Mouse (Mus musculus): ENCODE results near the gene B3galnt1. TPM values are rescaled to one million over a fixed set of nuclear protein-coding genes. Genes with fewer than 3 reads are reported as not detected.

B3galnt1 gene
- 32.4 and 35.8 TPM in 2 replicates for polyA plus RNA-seq (2015; fragmentation: Nextera tagmentation; extraction: Ambion mirVana)

DNA sequence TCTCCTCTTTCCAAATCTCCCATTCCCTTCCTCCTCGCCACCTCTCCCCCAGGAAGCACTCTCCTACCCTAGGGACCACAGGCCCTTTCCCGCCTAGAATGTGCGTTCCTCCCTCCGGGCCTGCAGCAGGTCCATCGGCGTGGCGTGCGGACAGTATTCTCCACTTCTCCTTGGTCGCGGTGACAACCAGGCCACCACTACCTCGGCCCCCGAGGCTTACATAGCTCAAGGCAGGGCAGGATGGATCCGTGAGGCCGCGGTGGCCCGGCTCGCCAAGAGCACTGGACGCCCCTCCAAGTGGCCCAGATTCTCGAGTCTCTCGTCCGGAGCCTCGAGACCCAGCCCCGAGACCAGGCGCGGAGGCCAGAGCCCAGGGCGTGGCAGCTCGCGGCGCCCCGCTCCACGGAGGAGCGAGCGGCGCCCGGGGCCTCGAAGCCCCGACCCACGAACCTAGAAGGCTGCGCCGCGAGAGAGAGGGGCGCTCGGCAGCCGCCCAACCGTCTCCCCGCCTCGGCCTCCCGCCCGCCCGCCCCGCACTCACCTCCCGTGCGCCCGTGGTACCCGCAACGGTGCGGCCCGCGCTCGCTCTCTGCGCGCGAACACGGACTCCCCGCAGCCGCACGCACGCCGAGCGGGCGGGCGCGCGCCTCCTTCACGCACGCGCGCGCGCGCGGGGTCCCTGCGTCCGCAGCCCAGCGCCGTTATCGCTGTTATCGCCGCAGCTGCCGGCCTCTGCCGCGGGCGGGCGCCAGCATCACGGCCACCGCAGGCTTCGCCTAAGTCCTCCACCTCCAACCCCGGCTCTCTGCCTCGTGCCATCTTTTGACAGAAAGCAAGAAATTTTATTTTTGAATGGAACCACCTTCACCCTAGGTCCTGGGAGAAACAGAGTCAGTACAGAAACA, at the start of gene B3galnt1:
Gene B3galnt1, minus strand, starts transcription at position 700 of the 905 bp plus-strand sequence.
- ATAC-seq (ENCODE audit: insufficient number of reproducible peaks, insufficient read depth, low FRiP score, low TSS enrichment, low read depth), result peak; percentile 59
- H3K27ac ChIP-seq, result peak within 1 kb of the TSS; percentile 11; the same call in 1 of the 2 replicates

DNA sequence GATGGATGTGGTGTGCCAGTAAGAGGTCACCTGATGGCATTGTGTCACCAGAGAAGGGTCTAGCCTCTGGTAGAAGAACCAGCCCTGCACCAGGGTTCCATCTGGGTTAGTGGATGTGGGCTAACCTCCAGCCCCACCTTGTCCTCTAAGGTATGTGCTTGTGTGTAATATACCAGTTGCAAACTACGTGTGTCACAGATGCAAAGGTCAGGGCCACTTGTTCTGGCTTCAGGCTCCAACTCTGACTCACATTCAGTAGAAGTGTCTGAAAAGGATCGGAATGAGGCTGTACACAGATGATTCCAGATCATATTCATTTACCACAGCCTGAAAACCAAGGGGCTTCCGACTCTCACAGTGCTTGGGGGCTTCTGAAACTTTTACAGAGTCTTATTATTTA, 35.8 kb upstream of the B3galnt1 start:
- no peak overlapping the region for H3K4me3 ChIP-seq
- H3K36me3 ChIP-seq, result no peaks in the 10 kb centered on the region
- no peak overlapping the region for H3K27ac ChIP-seq
- ATAC-seq (ENCODE audit: insufficient number of reproducible peaks, insufficient read depth, low FRiP score, low TSS enrichment, low read depth), result no peak
- 77% methylated on average over 3 of the region's 3 CpGs for WGBS
- H3K4me2 ChIP-seq, result no peak overlapping the region
- no peak overlapping the region for H3K9ac ChIP-seq
- H3K27me3 ChIP-seq, result 0 out of 2 replicates have a peak, but pooled peaks cover 2% of the 10 kb centered on the region
- H3K4me1 ChIP-seq, result no peaks in the 10 kb centered on the region
- no peaks in the 10 kb centered on the region for H3K9me3 ChIP-seq

More for the DNA sequence above, at the start of gene B3galnt1:
- H3K36me3 ChIP-seq, result no peaks in the 10 kb centered on the region
- under 1% methylated on average over 81 of the region's 99 CpGs for WGBS
- peak within 1 kb of the TSS; percentile 72 for H3K4me3 ChIP-seq
- H3K9me3 ChIP-seq, result no peaks in the 10 kb centered on the region
- peaks cover 14% of the 10 kb centered on the region; the same call in 1 of the 2 replicates for H3K4me1 ChIP-seq
- peak within 1 kb of the TSS; percentile 79 for H3K4me2 ChIP-seq
- no peaks in the 10 kb centered on the region for H3K27me3 ChIP-seq
- H3K9ac ChIP-seq, result peak within 1 kb of the TSS; percentile 88

GRCm38 (mm10) chr3:69633706-69634420, 35.1 kb upstream of the B3galnt1 start:
- H3K9me3 ChIP-seq, result no peaks in the 10 kb centered on the region
- H3K9ac ChIP-seq, result no peak overlapping the region
- no peak overlapping the region for H3K4me3 ChIP-seq
- no peaks in the 10 kb centered on the region for H3K4me1 ChIP-seq
- H3K27ac ChIP-seq, result no peak overlapping the region
- WGBS, result 75% methylated on average over 12 of the region's 12 CpGs
- 0 out of 2 replicates have a peak, but pooled peaks cover 2% of the 10 kb centered on the region for H3K27me3 ChIP-seq
- no peak overlapping the region for H3K4me2 ChIP-seq
- no peaks in the 10 kb centered on the region for H3K36me3 ChIP-seq
- ATAC-seq (ENCODE audit: insufficient number of reproducible peaks, insufficient read depth, low FRiP score, low TSS enrichment, low read depth), result no peak

GRCm38 (mm10) chr3:69626963-69627590, 28.3 kb upstream of the B3galnt1 start:
- 68% methylated on average over 11 of the region's 11 CpGs for WGBS
- no peak overlapping the region for H3K9ac ChIP-seq
- H3K36me3 ChIP-seq, result no peaks in the 10 kb centered on the region
- H3K4me1 ChIP-seq, result no peaks in the 10 kb centered on the region
- H3K4me3 ChIP-seq, result no peak overlapping the region
- no peaks in the 10 kb centered on the region for H3K9me3 ChIP-seq
- H3K27ac ChIP-seq, result no peak overlapping the region
- 0 out of 2 replicates have a peak, but pooled peaks cover 2% of the 10 kb centered on the region for H3K27me3 ChIP-seq
- no peak for ATAC-seq (ENCODE audit: insufficient number of reproducible peaks, insufficient read depth, low FRiP score, low TSS enrichment, low read depth)
- H3K4me2 ChIP-seq, result no peak overlapping the region

GRCm38 (mm10) chr3:69626213-69626962, 27.6 kb upstream of the B3galnt1 start:
- no peaks in the 10 kb centered on the region for H3K36me3 ChIP-seq
- peak; percentile 32; the same call in 1 of the 2 replicates for ATAC-seq (ENCODE audit: insufficient number of reproducible peaks, insufficient read depth, low FRiP score, low TSS enrichment, low read depth)
- no peak overlapping the region for H3K27ac ChIP-seq
- WGBS, result 78% methylated on average over 11 of the region's 11 CpGs
- H3K4me3 ChIP-seq, result no peak overlapping the region
- H3K9ac ChIP-seq, result no peak overlapping the region
- H3K9me3 ChIP-seq, result no peaks in the 10 kb centered on the region
- H3K4me1 ChIP-seq, result no peaks in the 10 kb centered on the region
- H3K27me3 ChIP-seq, result 0 out of 2 replicates have a peak, but pooled peaks cover 2% of the 10 kb centered on the region
- H3K4me2 ChIP-seq, result no peak overlapping the region

DNA sequence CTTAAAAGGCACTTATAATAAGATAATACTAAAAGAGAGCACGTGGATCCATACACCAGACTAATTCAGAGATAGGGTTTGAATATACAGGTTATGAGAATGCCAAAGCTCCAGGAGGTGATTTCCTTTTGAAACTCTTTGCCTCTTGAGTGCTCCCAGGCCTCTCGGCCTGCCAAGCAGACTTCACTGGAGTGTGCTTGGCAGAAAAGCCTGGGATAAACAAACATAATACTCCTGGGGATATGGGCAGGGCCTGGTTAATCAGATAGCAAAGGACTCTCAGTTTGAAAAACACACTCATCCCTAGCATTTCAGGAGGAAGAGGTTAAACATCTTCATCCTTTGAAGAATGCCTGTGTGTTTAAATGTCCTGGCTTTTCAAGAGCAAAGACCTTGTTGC, 25.4 kb upstream of the B3galnt1 start:
- H3K36me3 ChIP-seq, result no peaks in the 10 kb centered on the region
- no peaks in the 10 kb centered on the region for H3K4me1 ChIP-seq
- H3K27me3 ChIP-seq, result no peaks in the 10 kb centered on the region
- H3K27ac ChIP-seq, result no peak overlapping the region
- H3K4me3 ChIP-seq, result no peak overlapping the region
- H3K9ac ChIP-seq, result no peak overlapping the region
- no peak overlapping the region for H3K4me2 ChIP-seq
- ATAC-seq (ENCODE audit: insufficient number of reproducible peaks, insufficient read depth, low FRiP score, low TSS enrichment, low read depth), result no peak
- H3K9me3 ChIP-seq, result no peaks in the 10 kb centered on the region
- 75% methylated on average over 2 of the region's 2 CpGs for whole genome bisulfite sequencing

GRCm38 (mm10) chr3:69607909-69608308, 9.1 kb upstream of the B3galnt1 start:
- WGBS, result 81% methylated on average over 5 of the region's 5 CpGs
- Histone ChIP-seq H3K27me3 (no peaks in the 10 kb centered on the region), H3K27ac (no peak overlapping the region), H3K4me2 (no peak overlapping the region), H3K4me1 (no peaks in the 10 kb centered on the region), H3K9me3 (0 out of 2 replicates have a peak, but pooled peaks cover 7% of the 10 kb centered on the region), H3K9ac (no peak overlapping the region), H3K36me3 (no peaks in the 10 kb centered on the region), H3K4me3 (no peak overlapping the region)
- no peak for ATAC-seq (ENCODE audit: insufficient number of reproducible peaks, insufficient read depth, low FRiP score, low TSS enrichment, low read depth)

DNA sequence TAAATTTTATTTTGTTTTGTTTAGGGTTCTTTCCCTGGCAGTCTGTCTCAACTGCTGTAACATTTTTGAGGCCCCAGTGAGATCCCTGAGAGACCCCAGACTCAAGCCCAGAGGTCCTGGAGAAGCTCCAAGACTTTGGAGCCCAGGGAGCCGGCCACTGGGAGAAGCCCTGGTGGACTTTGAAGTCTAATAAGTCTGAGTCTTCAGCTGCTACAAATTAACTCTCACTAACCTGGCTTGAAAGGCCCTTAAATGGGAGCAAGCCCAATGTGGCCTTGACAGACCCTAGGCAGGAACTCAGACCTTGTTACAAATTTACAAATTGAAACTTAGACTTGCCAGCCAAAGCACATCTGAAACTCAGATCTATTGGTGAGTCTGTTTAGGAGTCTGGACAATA, 8.7 kb upstream of the B3galnt1 start:
- 0 out of 2 replicates have a peak, but pooled peaks cover 3% of the 10 kb centered on the region for H3K9me3 ChIP-seq
- H3K4me2 ChIP-seq, result no peak overlapping the region
- ATAC-seq (ENCODE audit: insufficient number of reproducible peaks, insufficient read depth, low FRiP score, low TSS enrichment, low read depth), result no peak
- H3K27me3 ChIP-seq, result no peaks in the 10 kb centered on the region
- no peaks in the 10 kb centered on the region for H3K36me3 ChIP-seq
- H3K27ac ChIP-seq, result no peak overlapping the region
- no peaks in the 10 kb centered on the region for H3K4me1 ChIP-seq
- 21% methylated on average over 1 of the region's 1 CpGs for WGBS
- no peak overlapping the region for H3K4me3 ChIP-seq
- no peak overlapping the region for H3K9ac ChIP-seq

DNA sequence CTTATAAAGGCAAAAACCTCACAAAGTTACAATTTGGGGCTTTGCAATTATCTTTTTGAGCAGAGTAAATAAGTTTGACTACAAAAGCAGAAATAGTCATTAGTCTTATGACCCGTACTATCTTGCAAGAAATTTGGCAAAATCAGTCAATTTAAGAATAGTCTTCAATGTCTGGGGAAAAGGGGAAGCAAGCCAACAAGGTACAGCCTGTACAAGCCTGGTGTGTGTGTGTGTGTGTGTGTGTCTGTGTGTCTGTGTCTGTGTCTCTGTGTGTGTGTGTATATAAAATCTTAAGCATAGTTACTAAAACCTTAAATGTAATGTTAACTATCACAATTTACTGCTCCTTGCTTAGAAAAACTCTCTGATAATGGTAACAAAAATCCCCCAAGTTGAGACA, 8.2 kb upstream of the B3galnt1 start:
- H3K9me3 ChIP-seq, result no peaks in the 10 kb centered on the region
- H3K27me3 ChIP-seq, result no peaks in the 10 kb centered on the region
- H3K4me2 ChIP-seq, result no peak overlapping the region
- H3K9ac ChIP-seq, result no peak overlapping the region
- no peaks in the 10 kb centered on the region for H3K4me1 ChIP-seq
- no peaks in the 10 kb centered on the region for H3K36me3 ChIP-seq
- 71% methylated on average over 1 of the region's 1 CpGs for WGBS
- H3K27ac ChIP-seq, result no peak overlapping the region
- no peak for ATAC-seq (ENCODE audit: insufficient number of reproducible peaks, insufficient read depth, low FRiP score, low TSS enrichment, low read depth)
- H3K4me3 ChIP-seq, result no peak overlapping the region

DNA sequence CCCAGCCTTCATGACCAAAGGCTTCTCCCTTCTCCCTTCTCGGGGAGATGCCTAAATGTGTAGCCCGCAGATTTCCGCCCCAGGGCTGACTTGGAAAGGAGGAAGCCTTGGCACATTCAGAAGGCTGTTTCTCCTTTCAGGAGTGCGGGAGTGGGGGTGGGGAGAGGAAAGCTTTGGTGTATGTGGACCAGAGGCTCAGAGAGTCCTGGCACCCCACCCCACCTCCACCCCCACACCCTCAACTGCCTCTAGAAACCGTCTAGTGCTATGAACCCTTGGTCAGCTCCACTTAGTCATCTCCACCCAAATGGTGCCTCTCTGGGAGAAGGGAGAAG, 373 bp upstream of the B3galnt1 start:
- no peak; the same call in 1 of the 2 replicates for ATAC-seq (ENCODE audit: insufficient number of reproducible peaks, insufficient read depth, low FRiP score, low TSS enrichment, low read depth)
- Histone ChIP-seq H3K9ac (peak overlapping the region; percentile 88), H3K36me3 (no peaks in the 10 kb centered on the region), H3K4me3 (peak overlapping the region; percentile 72), H3K9me3 (no peaks in the 10 kb centered on the region), H3K27ac (no peak overlapping the region), H3K4me2 (peak overlapping the region; percentile 79), H3K4me1 (peaks cover 14% of the 10 kb centered on the region; the same call in 1 of the 2 replicates), H3K27me3 (no peaks in the 10 kb centered on the region)
- 16% methylated on average over 5 of the region's 5 CpGs for WGBS

DNA sequence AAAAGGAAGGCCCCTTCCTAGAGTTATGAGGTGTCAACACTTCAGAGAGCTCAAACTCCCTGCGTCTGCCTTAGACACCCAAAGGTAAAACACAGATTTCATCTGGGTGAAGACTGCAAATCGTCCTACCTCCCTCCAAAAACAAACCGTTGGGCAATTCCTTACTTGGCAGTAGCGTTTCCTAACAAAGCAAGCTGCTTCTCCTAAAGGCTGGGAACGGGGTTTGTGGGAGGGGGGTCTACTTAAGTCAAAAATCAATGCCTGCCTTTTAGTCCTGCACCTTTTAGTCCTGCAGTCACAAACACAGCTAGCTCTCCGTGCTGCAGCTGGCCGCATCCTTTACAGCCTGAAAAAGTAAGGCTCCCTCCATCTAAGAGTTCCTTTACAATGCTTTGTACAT, 944 bp downstream of the B3galnt1 start:
- H3K4me3 ChIP-seq, result peak overlapping the region; percentile 72
- H3K4me1 ChIP-seq, result peaks cover 14% of the 10 kb centered on the region; the same call in 1 of the 2 replicates
- no peaks in the 10 kb centered on the region for H3K27me3 ChIP-seq
- peak overlapping the region; percentile 88 for H3K9ac ChIP-seq
- WGBS, result 11% methylated on average over 7 of the region's 7 CpGs
- ATAC-seq (ENCODE audit: insufficient number of reproducible peaks, insufficient read depth, low FRiP score, low TSS enrichment, low read depth), result no peak
- H3K9me3 ChIP-seq, result no peaks in the 10 kb centered on the region
- H3K36me3 ChIP-seq, result no peaks in the 10 kb centered on the region
- H3K27ac ChIP-seq, result no peak overlapping the region
- peak overlapping the region; percentile 79 for H3K4me2 ChIP-seq

All from embryonic facial prominence, embryonic 13.5 days (tissue).